Mouse (Mus musculus) lung, embryonic 14.5 days (tissue): Measurements from ENCODE around the gene Tmem147. TPM values are rescaled to one million over a fixed set of nuclear protein-coding genes. Genes with fewer than 3 reads are reported as not detected.
A peak's percentile ranks its signal among the peaks of the same experiment; 100 is the strongest.

Source experiments
- ATAC-seq: fragments of 200-750 bp; cut with Nextera tagmentation; 2 replicates; pipeline ENCODE4 v1.8.0; 2017; ENCODE audit warnings: mild to moderate bottlenecking, moderate TSS enrichment, moderate library complexity; ENCODE audit not compliant: insufficient read depth
- DNase-seq: peaks from one replicate; pipeline ENCODE4 v3.0.0-alpha.2; 2015
- H3K27ac ChIP-seq: fragments of 300-500 bp; sonication (generic); 2 replicates; pipeline ENCODE4 v1.5.1; 2014; ENCODE audit warnings: low read depth, mild to moderate bottlenecking, moderate library complexity
- H3K27me3 ChIP-seq: fragments of 300-500 bp; sonication (generic); 2 replicates; pipeline ENCODE4 v1.6.1; 2014; ENCODE audit warnings: low read length, control low read depth; ENCODE audit not compliant: insufficient read depth
- H3K36me3 ChIP-seq: fragments of 300-500 bp; sonication (generic); 2 replicates; pipeline ENCODE4 v1.6.1; 2014; ENCODE audit warnings: control low read depth; ENCODE audit not compliant: insufficient read depth
- H3K4me1 ChIP-seq: fragments of 300-500 bp; sonication (generic); 2 replicates; pipeline ENCODE4 v1.6.1; 2014; ENCODE audit warnings: antibody characterized with exemption, control low read depth; ENCODE audit not compliant: insufficient read depth
- H3K4me2 ChIP-seq: fragments of 300-500 bp; sonication (generic); 2 replicates; pipeline ENCODE4 v1.6.1; 2014; ENCODE audit warnings: mild to moderate bottlenecking
- H3K4me3 ChIP-seq: fragments of 300-500 bp; sonication (generic); 2 replicates; pipeline ENCODE4 v1.5.1; 2014; ENCODE audit warnings: low read depth, low read length
- H3K9ac ChIP-seq: fragments of 300-500 bp; sonication (generic); 2 replicates; pipeline ENCODE4 v1.6.1; 2014
- H3K9me3 ChIP-seq: fragments of 300-500 bp; sonication (generic); 2 replicates; pipeline ENCODE4 v1.6.1; 2016; ENCODE audit warnings: low read depth, low read length, control low read depth
- CTCF ChIP-seq: IDR thresholded peaks from 2 replicates; pipeline ENCODE4 v1.5.1; 2016; ENCODE audit warnings: antibody characterized with exemption, low read depth
- WGBS: fragments of 180-500 bp; shearing (Covaris S2); extraction: QIAGEN DNeasy Blood & Tissue Kit; methylation state at CpG from one replicate; pipeline ENCODE4 v1.1.7; 2014; 5-methylcytosine and 5-hydroxymethylcytosine counted together
- polyA plus RNA-seq: library from polyadenylated mRNA; unstranded; fragments of >200 nt; fragmentation: Nextera tagmentation; extraction: Ambion mirVana; gene quantifications from 2 replicates; pipeline ENCODE4 v1.2.1, GENCODE M21; 2014

The Tmem147 gene
- polyA plus RNA-seq, 1 experiment from 2014 or later, result 179 TPM

- ATAC-seq (no peak), DNase-seq (no peak)
- Histone ChIP-seq H3K4me1 (no peaks in the 10 kb centered on the region), H3K27ac (no peak within 1 kb of the TSS), H3K9me3 (no peaks in the 10 kb centered on the region), H3K36me3 (no peaks in the 10 kb centered on the region), H3K9ac (no peak within 1 kb of the TSS), H3K4me3 (no peak within 1 kb of the TSS), H3K27me3 (no peaks in the 10 kb centered on the region), H3K4me2 (no peak within 1 kb of the TSS)
- no peak for TF ChIP-seq CTCF
- WGBS, result 44% methylated on average over 5 of the region's 5 CpGs
These were observed 34.1 kb upstream of the Tmem147 start, which contains the start of gene Dmkn for GRCm38 (mm10) chr7:30763456-30763855. TSS of gene Dmkn (plus strand) at chr7:30763756.

GRCm38 (mm10) chr7:30761769-30762352 lies 32.5 kb upstream of the Tmem147 start:
- DNase-seq (no peak), ATAC-seq (no peak)
- Histone ChIP-seq H3K27ac (no peak overlapping the region), H3K4me3 (no peak overlapping the region), H3K9me3 (no peaks in the 10 kb centered on the region), H3K4me2 (no peak overlapping the region), H3K36me3 (no peaks in the 10 kb centered on the region), H3K9ac (no peak overlapping the region), H3K27me3 (no peaks in the 10 kb centered on the region), H3K4me1 (no peaks in the 10 kb centered on the region)
- no peak for TF ChIP-seq CTCF
- 60% methylated on average over 4 of the region's 4 CpGs for WGBS

- Histone ChIP-seq H3K9me3 (peaks cover 9% of the 10 kb centered on the region; the same call in 1 of the 2 replicates), H3K4me1 (no peaks in the 10 kb centered on the region), H3K4me3 (no peak overlapping the region), H3K4me2 (no peak overlapping the region), H3K9ac (no peak overlapping the region), H3K36me3 (no peaks in the 10 kb centered on the region), H3K27ac (no peak overlapping the region), H3K27me3 (no peaks in the 10 kb centered on the region)
- WGBS, result 23% methylated on average over 4 of the region's 4 CpGs
- peak; percentile 50 for TF ChIP-seq CTCF
- peak; percentile 53 for DNase-seq
- ATAC-seq, result no peak
These were observed 29.5 kb upstream of the Tmem147 start for GRCm38 (mm10) chr7:30758853-30759252.

- ATAC-seq (no peak), DNase-seq (no peak)
- WGBS, result 84% methylated on average over 3 of the region's 3 CpGs
- Histone ChIP-seq H3K27ac (no peak overlapping the region), H3K4me3 (no peak overlapping the region), H3K9me3 (peaks cover 9% of the 10 kb centered on the region; the same call in 1 of the 2 replicates), H3K4me1 (no peaks in the 10 kb centered on the region), H3K9ac (no peak overlapping the region), H3K27me3 (no peaks in the 10 kb centered on the region), H3K4me2 (no peak overlapping the region), H3K36me3 (no peaks in the 10 kb centered on the region)
- no peak for TF ChIP-seq CTCF
These were observed 27.7 kb upstream of the Tmem147 start for GRCm38 (mm10) chr7:30757001-30757400.

GRCm38 (mm10) chr7:30751086-30751669 lies 21.8 kb upstream of the Tmem147 start, which contains the start of gene Sbsn:
TSS of gene Sbsn (plus strand) at chr7:30751471.
- TF ChIP-seq CTCF, result no peak
- Histone ChIP-seq H3K27me3 (no peaks in the 10 kb centered on the region), H3K4me1 (no peaks in the 10 kb centered on the region), H3K27ac (no peak within 1 kb of the TSS), H3K36me3 (no peaks in the 10 kb centered on the region), H3K4me2 (no peak within 1 kb of the TSS), H3K4me3 (no peak within 1 kb of the TSS), H3K9ac (no peak within 1 kb of the TSS), H3K9me3 (peaks cover 9% of the 10 kb centered on the region; the same call in 1 of the 2 replicates)
- ATAC-seq (no peak), DNase-seq (no peak)
- WGBS, result 45% methylated on average over 5 of the region's 5 CpGs

- Histone ChIP-seq H3K4me1 (no peaks in the 10 kb centered on the region), H3K9ac (no peak overlapping the region), H3K4me3 (no peak overlapping the region), H3K36me3 (no peaks in the 10 kb centered on the region), H3K27me3 (no peaks in the 10 kb centered on the region), H3K4me2 (no peak overlapping the region), H3K27ac (no peak overlapping the region), H3K9me3 (peaks cover 8% of the 10 kb centered on the region; the same call in 1 of the 2 replicates)
- no peak for TF ChIP-seq CTCF
- WGBS, result 73% methylated on average over 13 of the region's 13 CpGs
- ATAC-seq (no peak), DNase-seq (no peak)
These were observed 20.7 kb upstream of the Tmem147 start for GRCm38 (mm10) chr7:30749824-30750606.
